Mouse (Mus musculus) bone marrow macrophage, adult 2 months (primary cell): ENCODE measurements at regions not wholly inside any gene's neighbourhood (a gene's known extent, or its start where the extent isn't known, plus 50 kb on each side); places are given as distances from the start of the nearest gene placed in this dataset.

ENCODE experiments used
- CTCF ChIP-seq: IDR thresholded peaks from 2 replicates; pipeline ENCODE4 v1.5.1; 2012; ENCODE audit warnings: low read depth, mild to moderate bottlenecking, low read length, moderate library complexity
- POLR2A ChIP-seq: IDR thresholded peaks from 2 replicates; pipeline ENCODE4 v1.6.1; 2012; ENCODE audit warnings: mild to moderate bottlenecking, low read depth, low read length, borderline replicate concordance

DNA sequence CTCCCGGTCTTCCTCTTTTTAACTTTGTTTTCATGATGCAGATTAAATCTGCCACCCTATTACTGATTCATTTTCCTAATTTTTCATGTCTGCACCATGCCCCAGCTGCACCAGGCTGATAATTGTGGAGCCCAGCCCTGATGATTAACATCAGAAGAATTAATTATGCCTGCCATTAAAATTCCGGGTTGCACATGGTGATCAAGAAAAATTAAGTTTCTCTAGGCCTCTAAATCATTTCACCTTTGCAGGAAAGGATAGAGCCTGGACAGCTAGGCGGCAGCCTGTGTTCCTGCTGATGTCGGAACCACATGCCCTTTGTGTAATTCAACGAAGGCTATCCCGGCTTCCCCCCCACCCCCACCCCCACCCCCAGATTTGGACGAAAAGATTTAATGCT, 233.7 kb upstream of the Hnrnpa3 start:
- TF ChIP-seq CTCF (no peak), POLR2A (no peak)
